Mouse (Mus musculus): ENCODE results near the gene Zcrb1. TPM values are rescaled to one million over a fixed set of nuclear protein-coding genes. Genes with fewer than 3 reads are reported as not detected.

Zcrb1 gene
- polyA plus RNA-seq, 1 experiment: 95.4 TPM

DNA sequence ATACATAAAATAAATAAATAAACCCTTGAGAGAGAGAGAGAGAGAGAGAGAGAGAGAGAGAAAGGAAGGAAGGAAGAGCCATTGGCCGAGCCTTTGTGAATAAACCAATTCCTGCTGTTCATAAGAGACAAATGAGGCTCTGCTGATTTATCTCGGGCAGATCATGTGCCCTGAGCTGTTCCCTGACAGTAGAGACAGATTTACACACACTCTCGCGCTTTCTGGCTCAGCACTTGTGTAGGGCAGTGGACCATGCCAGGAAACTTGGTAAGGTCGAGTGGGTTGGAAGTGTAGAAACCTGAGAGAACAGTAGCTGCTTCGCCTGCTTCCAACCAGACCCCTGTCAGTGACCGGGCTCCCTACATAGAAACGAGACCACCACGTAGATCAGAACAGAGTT is 29.6 kb downstream of the Zcrb1 start:
- no peak for TF ChIP-seq MAX (IDR thresholded peaks at IDR 0.05)
- no peak for TF ChIP-seq CEBPB (IDR thresholded peaks at IDR 0.05; ENCODE audit: low read depth)
- no peak for TF ChIP-seq CTCF (IDR thresholded peaks at IDR 0.05; ENCODE audit: control insufficient read depth, insufficient read depth, insufficient read length)
- no peak for TF ChIP-seq MYOD1 (IDR thresholded peaks at IDR 0.05; ENCODE audit: control insufficient read depth, insufficient read length, low read depth)
- TF ChIP-seq USF1 (IDR thresholded peaks at IDR 0.05; ENCODE audit: low read depth): no peak
- TF ChIP-seq FOSL1 (IDR thresholded peaks at IDR 0.05; ENCODE audit: insufficient read depth, low read length, poor library complexity, severe bottlenecking): no peak
- no peak for TF ChIP-seq MYOG (IDR thresholded peaks at IDR 0.05; ENCODE audit: control insufficient read depth, extremely low read depth, insufficient read length)
- no peaks in the 10 kb centered on the region for H3K79me2 ChIP-seq (ENCODE audit: control insufficient read depth, insufficient read depth)
- H3ac ChIP-seq (ENCODE audit: control insufficient read depth, insufficient read length, low read depth): no peak overlapping the region
- peaks cover 3% of the 10 kb centered on the region for H3K27me3 ChIP-seq (ENCODE audit: control insufficient read depth, insufficient read depth, insufficient read length)
- H3K79me3 ChIP-seq (ENCODE audit: low read depth): no peaks in the 10 kb centered on the region
- no peak overlapping the region for H3K4me3 ChIP-seq (ENCODE audit: insufficient read depth, poor library complexity, severe bottlenecking)
- no peaks in the 10 kb centered on the region for H3K36me3 ChIP-seq (ENCODE audit: control insufficient read depth, insufficient read depth)

DNA sequence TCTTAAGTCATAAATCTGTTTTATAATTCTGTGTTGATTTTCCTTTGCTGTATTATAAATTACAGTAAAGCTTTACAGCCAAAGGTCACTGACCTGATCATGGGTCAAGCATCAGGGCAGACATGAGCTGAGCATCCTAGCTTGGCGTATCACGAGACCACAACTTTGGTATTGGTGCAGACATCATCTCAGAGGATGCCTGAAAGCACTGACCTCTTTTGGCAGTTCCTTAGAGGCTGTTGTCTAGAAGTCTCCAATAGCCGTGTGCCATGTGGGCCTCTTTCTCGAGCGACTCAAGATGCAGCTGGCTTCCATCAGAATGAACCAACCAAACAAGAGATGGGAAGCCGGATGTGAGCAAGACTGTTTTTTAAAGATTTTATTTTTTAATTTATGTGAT is 32.6 kb downstream of the Zcrb1 start:
- H3K4me3 ChIP-seq (ENCODE audit: insufficient read depth, poor library complexity, severe bottlenecking): no peak overlapping the region
- no peaks in the 10 kb centered on the region for H3K79me2 ChIP-seq (ENCODE audit: control insufficient read depth, insufficient read depth)
- H3K27me3 ChIP-seq (ENCODE audit: control insufficient read depth, insufficient read depth, insufficient read length): peaks cover 3% of the 10 kb centered on the region
- no peak for TF ChIP-seq USF1 (IDR thresholded peaks at IDR 0.05; ENCODE audit: low read depth)
- no peak for TF ChIP-seq FOSL1 (IDR thresholded peaks at IDR 0.05; ENCODE audit: insufficient read depth, low read length, poor library complexity, severe bottlenecking)
- TF ChIP-seq CEBPB (IDR thresholded peaks at IDR 0.05; ENCODE audit: low read depth): no peak
- TF ChIP-seq MAX (IDR thresholded peaks at IDR 0.05): no peak
- TF ChIP-seq CTCF (IDR thresholded peaks at IDR 0.05; ENCODE audit: control insufficient read depth, insufficient read depth, insufficient read length): no peak
- TF ChIP-seq MYOD1 (IDR thresholded peaks at IDR 0.05; ENCODE audit: control insufficient read depth, insufficient read length, low read depth): no peak
- no peak overlapping the region for H3ac ChIP-seq (ENCODE audit: control insufficient read depth, insufficient read length, low read depth)
- no peaks in the 10 kb centered on the region for H3K36me3 ChIP-seq (ENCODE audit: control insufficient read depth, insufficient read depth)
- H3K79me3 ChIP-seq (ENCODE audit: low read depth): no peaks in the 10 kb centered on the region

DNA sequence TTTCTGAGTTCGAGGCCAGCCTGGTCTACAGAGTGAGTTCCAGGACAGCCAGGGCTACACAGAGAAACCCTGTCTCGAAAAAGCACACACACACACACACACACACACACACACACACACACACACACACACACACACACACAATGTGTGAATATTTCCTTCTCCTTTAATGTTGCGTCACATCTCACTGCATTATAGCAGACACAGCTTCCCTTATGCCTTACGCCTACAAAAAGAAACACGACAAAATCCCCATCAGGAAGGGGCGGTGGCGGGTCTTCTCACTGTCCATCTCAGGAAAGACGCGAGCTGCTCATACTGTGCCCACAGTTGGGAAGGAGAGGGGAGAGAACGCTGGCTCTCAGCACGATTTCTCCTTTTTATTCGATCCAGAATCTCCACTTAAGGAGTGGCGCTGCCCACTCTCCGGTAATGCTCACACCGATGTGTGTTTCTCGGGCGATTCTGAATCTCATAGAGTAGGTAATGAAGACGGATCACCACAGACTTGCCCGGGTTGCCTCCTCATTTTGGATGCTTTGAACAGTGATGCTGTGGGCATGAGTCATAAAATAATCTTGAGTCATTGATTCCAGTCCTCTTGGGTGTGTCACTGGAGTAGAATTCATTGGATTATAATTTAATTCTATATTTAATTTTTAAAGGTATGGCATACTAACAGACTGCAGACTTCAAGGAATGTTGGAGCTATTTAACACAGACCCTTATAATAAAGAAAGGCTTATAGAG is 39.6 kb downstream of the Zcrb1 start:
- no peaks in the 10 kb centered on the region for H3K27me3 ChIP-seq (ENCODE audit: control insufficient read depth, insufficient read depth, insufficient read length)
- no peak overlapping the region for H3ac ChIP-seq (ENCODE audit: control insufficient read depth, insufficient read length, low read depth)
- TF ChIP-seq CEBPB (IDR thresholded peaks at IDR 0.05; ENCODE audit: low read depth) (peak; percentile 14), MYOG (IDR thresholded peaks at IDR 0.05; ENCODE audit: control insufficient read depth, extremely low read depth, insufficient read length) (no peak), MAX (IDR thresholded peaks at IDR 0.05) (no peak), CTCF (IDR thresholded peaks at IDR 0.05; ENCODE audit: control insufficient read depth, insufficient read depth, insufficient read length) (no peak)
- no peak overlapping the region for H3K4me3 ChIP-seq (ENCODE audit: insufficient read depth, poor library complexity, severe bottlenecking)
- no peaks in the 10 kb centered on the region for H3K79me2 ChIP-seq (ENCODE audit: control insufficient read depth, insufficient read depth)
- H3K79me3 ChIP-seq (ENCODE audit: low read depth): no peaks in the 10 kb centered on the region
- no peaks in the 10 kb centered on the region for H3K36me3 ChIP-seq (ENCODE audit: control insufficient read depth, insufficient read depth)

DNA sequence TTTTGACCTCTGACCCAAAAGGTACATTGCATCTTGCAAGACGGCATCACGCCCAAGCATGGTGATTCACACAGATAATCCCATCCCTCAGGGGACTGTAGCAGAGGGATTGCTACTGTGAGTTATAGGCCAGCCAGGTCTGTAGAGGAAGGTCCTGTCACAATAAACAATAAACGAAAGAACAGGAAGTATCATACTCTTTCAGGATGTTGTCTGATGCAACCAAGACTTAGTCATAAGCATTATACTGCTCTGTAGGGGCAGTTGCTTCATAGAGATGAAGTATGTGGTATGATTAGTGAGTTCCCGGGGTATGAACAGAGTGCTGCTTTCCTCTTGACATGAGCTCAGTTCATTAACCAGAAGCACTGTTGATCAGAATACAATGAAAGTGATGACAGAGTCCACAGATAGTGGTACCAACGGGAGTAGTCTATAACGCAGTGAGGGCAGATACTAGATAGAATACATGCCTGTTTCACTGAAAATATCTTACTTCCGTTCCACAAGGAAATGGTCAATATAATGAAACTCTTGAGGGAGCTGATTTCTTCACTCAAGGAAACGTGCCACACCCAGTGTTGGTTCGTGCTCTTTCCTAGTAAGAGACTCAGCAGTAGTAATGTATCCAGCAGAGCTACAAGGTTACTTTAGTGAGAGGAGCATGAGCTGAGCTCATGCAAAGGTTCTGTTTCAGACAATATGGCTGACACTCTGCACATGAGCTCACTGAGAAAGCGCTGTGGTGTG is 57.3 kb downstream of the Zcrb1 start:
- H3ac ChIP-seq (ENCODE audit: control insufficient read depth, insufficient read length, low read depth): no peak overlapping the region
- peaks cover 7% of the 10 kb centered on the region for H3K79me2 ChIP-seq (ENCODE audit: control insufficient read depth, insufficient read depth)
- no peaks in the 10 kb centered on the region for H3K36me3 ChIP-seq (ENCODE audit: control insufficient read depth, insufficient read depth)
- TF ChIP-seq CEBPB (IDR thresholded peaks at IDR 0.05; ENCODE audit: low read depth): peak; percentile 60
- TF ChIP-seq MAX (IDR thresholded peaks at IDR 0.05): no peak
- no peak overlapping the region for H3K4me3 ChIP-seq (ENCODE audit: insufficient read depth, poor library complexity, severe bottlenecking)
- H3K79me3 ChIP-seq (ENCODE audit: low read depth): no peaks in the 10 kb centered on the region
- H3K27me3 ChIP-seq (ENCODE audit: control insufficient read depth, insufficient read depth, insufficient read length): no peaks in the 10 kb centered on the region

DNA sequence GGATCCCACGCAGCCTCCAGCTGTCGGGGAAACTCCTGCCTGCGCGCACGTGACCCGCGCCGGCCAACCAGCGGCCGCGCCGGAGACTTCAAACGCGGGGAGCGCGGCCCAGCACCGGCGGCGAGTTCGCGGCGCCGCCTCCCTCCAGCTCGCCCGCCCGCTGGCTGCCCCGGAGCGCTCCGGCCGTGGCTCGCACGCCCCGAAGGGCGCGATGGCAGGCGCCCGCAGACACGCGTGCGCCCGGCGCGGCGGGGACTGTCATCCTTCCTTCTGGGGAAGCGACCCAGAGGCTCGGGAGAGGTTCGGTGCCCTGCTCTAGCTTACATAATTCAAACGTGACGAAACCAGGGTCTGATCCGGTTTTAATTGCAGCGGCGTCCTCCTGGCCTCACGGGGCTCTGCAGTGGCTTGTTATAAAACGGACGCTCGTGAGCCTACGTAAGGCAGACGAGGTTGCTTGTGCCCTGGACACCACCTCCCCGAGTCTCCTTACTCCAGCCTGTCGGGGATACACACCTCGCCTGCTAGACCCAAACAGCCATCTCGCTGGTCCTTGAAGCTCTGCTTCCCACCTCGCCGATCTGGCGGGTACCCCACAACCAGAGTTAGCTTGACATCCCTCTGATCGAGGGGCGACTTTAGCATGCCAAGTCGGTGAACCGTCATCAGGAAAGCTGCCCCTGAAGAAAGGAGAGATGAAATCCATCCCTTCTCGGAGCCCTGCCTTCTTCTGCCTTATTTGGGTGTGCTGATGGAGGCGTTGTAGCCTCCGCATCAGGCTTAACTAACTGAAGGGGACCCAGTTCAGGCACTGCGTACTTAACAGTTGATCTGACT is 61.0 kb downstream of the Zcrb1 start, which contains the start of gene Yaf2:
Gene Yaf2 (minus strand): TSS at position 11 of the 837 bp plus-strand sequence.
- peak within 1 kb of the TSS; percentile 80 for H3K4me3 ChIP-seq (ENCODE audit: insufficient read depth, poor library complexity, severe bottlenecking)
- H3K27me3 ChIP-seq (ENCODE audit: control insufficient read depth, insufficient read depth, insufficient read length): no peaks in the 10 kb centered on the region
- TF ChIP-seq FOSL1 (IDR thresholded peaks at IDR 0.05; ENCODE audit: insufficient read depth, low read length, poor library complexity, severe bottlenecking) (no peak), CTCF (IDR thresholded peaks at IDR 0.05; ENCODE audit: control insufficient read depth, insufficient read depth, insufficient read length) (no peak), CEBPB (IDR thresholded peaks at IDR 0.05; ENCODE audit: low read depth) (no peak), USF1 (IDR thresholded peaks at IDR 0.05; ENCODE audit: low read depth) (peak; percentile 89), MAX (IDR thresholded peaks at IDR 0.05) (peak; percentile 53), MYOG (IDR thresholded peaks at IDR 0.05; ENCODE audit: control insufficient read depth, extremely low read depth, insufficient read length) (no peak), MYOD1 (IDR thresholded peaks at IDR 0.05; ENCODE audit: control insufficient read depth, insufficient read length, low read depth) (no peak)
- H3K79me3 ChIP-seq (ENCODE audit: low read depth): peaks cover 31% of the 10 kb centered on the region
- peaks cover 43% of the 10 kb centered on the region for H3K79me2 ChIP-seq (ENCODE audit: control insufficient read depth, insufficient read depth)
- H3ac ChIP-seq (ENCODE audit: control insufficient read depth, insufficient read length, low read depth): peak within 1 kb of the TSS; percentile 76
- H3K36me3 ChIP-seq (ENCODE audit: control insufficient read depth, insufficient read depth): peaks cover 9% of the 10 kb centered on the region
